Mouse (Mus musculus) embryo, embryonic 10.5 days (tissue): ENCODE measurements at regions not wholly inside any gene's neighbourhood (a gene's known extent, or its start where the extent isn't known, plus 50 kb on each side); places are given as distances from the start of the nearest gene placed in this dataset.

Source experiments
- DNase-seq: peaks from one replicate; pipeline ENCODE4 v3.0.0-alpha.2; 2015; ENCODE audit warnings: low spot score

GRCm38 (mm10) chr4:105911678-105912077 is 122.0 kb downstream of the Gm12728 start:
- DNase-seq, result no peak

- no peak for DNase-seq
Measured at GRCm38 (mm10) chr4:105912296-105912695, 122.6 kb downstream of the Gm12728 start.

GRCm38 (mm10) chr4:105914996-105915395 is 125.3 kb downstream of the Gm12728 start:
- DNase-seq, result peak; percentile 79

- no peak for DNase-seq
Measured at GRCm38 (mm10) chr4:105916229-105916628, 126.6 kb downstream of the Gm12728 start.

- DNase-seq, result no peak
Measured at GRCm38 (mm10) chr4:105924781-105925382, 135.2 kb downstream of the Gm12728 start.

- DNase-seq, result no peak
Measured at GRCm38 (mm10) chr4:105925506-105925905, 135.8 kb downstream of the Gm12728 start.

GRCm38 (mm10) chr4:105929658-105930057 is 140.0 kb downstream of the Gm12728 start:
- DNase-seq, result no peak

GRCm38 (mm10) chr4:105934971-105935370 is 145.3 kb downstream of the Gm12728 start:
- no peak for DNase-seq

GRCm38 (mm10) chr4:105936755-105937514 is 147.3 kb downstream of the Gm12728 start:
- no peak for DNase-seq

GRCm38 (mm10) chr4:105937587-105937986 is 147.9 kb downstream of the Gm12728 start:
- DNase-seq, result no peak

- no peak for DNase-seq
Measured at GRCm38 (mm10) chr4:105938886-105939285, 149.2 kb downstream of the Gm12728 start.

- no peak for DNase-seq
Measured at GRCm38 (mm10) chr4:105939636-105940199, 150.0 kb downstream of the Gm12728 start.

GRCm38 (mm10) chr4:105940891-105941290 is 151.2 kb downstream of the Gm12728 start:
- DNase-seq, result no peak

- peak; percentile 86 for DNase-seq
Measured at GRCm38 (mm10) chr4:105941785-105942184, 152.1 kb downstream of the Gm12728 start.

GRCm38 (mm10) chr4:105944962-105945361 is 155.3 kb downstream of the Gm12728 start:
- DNase-seq, result no peak

GRCm38 (mm10) chr4:105945921-105946320 is 156.3 kb downstream of the Gm12728 start:
- DNase-seq, result no peak

GRCm38 (mm10) chr4:105948326-105948725 is 158.7 kb downstream of the Gm12728 start:
- DNase-seq, result no peak

- no peak for DNase-seq
Measured at GRCm38 (mm10) chr4:105952406-105952805, 162.7 kb downstream of the Gm12728 start.

GRCm38 (mm10) chr4:105956516-105956915 is 166.8 kb downstream of the Gm12728 start:
- no peak for DNase-seq

- no peak for DNase-seq
Measured at GRCm38 (mm10) chr4:105958331-105958730, 168.7 kb downstream of the Gm12728 start.

GRCm38 (mm10) chr4:105961686-105962360 is 172.2 kb downstream of the Gm12728 start:
- DNase-seq, result no peak

GRCm38 (mm10) chr4:105962542-105962941 is 172.9 kb downstream of the Gm12728 start:
- no peak for DNase-seq

GRCm38 (mm10) chr4:105968324-105968723 is 178.7 kb downstream of the Gm12728 start:
- DNase-seq, result no peak
